Mouse (Mus musculus) erythroid progenitor cell, adult 5-6 weeks (primary cell): ENCODE results near the gene Otud4. TPM values are rescaled to one million over a fixed set of nuclear protein-coding genes. Genes with fewer than 3 reads are reported as not detected.
"Not testable (repeated sequence)": the region's sequence is repeated elsewhere in the genome, so short reads cannot be mapped to it uniquely, and the experiment has no call there.

ENCODE experiments used
- ATAC-seq: replicated peaks from 2 replicates; pipeline ENCODE4 v1.8.0; 2016; ENCODE audit warnings: moderate number of reproducible peaks, mild to moderate bottlenecking, moderate TSS enrichment, inconsistent platforms; ENCODE audit not compliant: poor library complexity, low FRiP score, severe bottlenecking
- total RNA-seq, 2 experiments: library from RNA; stranded (forward) in 1 of 2; stranded (reverse) in 1 of 2; fragments of 150-400 nt in 1 of 2; fragments of 186-747, 209-891 nt in 1 of 2; gene quantifications; 2 replicates each; pipeline versions ENCODE4 v1.2.3 to v1.2.4; 2015 to 2017; ENCODE audit warnings: low replicate concordance in 2 of 2

The Otud4 gene
- total RNA-seq, 2 experiments from 2014 or later: 22.2 to 33.2 TPM

GRCm38 (mm10) chr8:79637237-79637636 is 2.2 kb upstream of the Otud4 start:
- ATAC-seq: no peak

GRCm38 (mm10) chr8:79638001-79638706 is 1.3 kb upstream of the Otud4 start:
- ATAC-seq: no peak

- peak; percentile 95 for ATAC-seq
Measured at GRCm38 (mm10) chr8:79638707-79639549, 490 bp upstream of the Otud4 start.

GRCm38 (mm10) chr8:79641119-79641518 is 1.7 kb downstream of the Otud4 start:
- no peak for ATAC-seq

GRCm38 (mm10) chr8:79649569-79649968 is 10.2 kb downstream of the Otud4 start:
- ATAC-seq: no peak

- peak; percentile 83 for ATAC-seq
Measured at GRCm38 (mm10) chr8:79650158-79650814, 10.9 kb downstream of the Otud4 start.

GRCm38 (mm10) chr8:79653736-79654135 is 14.3 kb downstream of the Otud4 start:
- no peak for ATAC-seq

- not testable (repeated sequence) for ATAC-seq
Measured at GRCm38 (mm10) chr8:79658715-79659114, 19.3 kb downstream of the Otud4 start.

GRCm38 (mm10) chr8:79676461-79676860 is 37.0 kb downstream of the Otud4 start:
- ATAC-seq: no peak

- ATAC-seq: no peak
Measured at GRCm38 (mm10) chr8:79679005-79679404, 39.6 kb downstream of the Otud4 start.

- ATAC-seq: peak; percentile 58
Measured at GRCm38 (mm10) chr8:79680083-79680482, 40.7 kb downstream of the Otud4 start.

GRCm38 (mm10) chr8:79680555-79680954 is 41.1 kb downstream of the Otud4 start:
- peak; percentile 94 for ATAC-seq

GRCm38 (mm10) chr8:79680965-79681364 is 41.5 kb downstream of the Otud4 start:
- ATAC-seq: no peak

- not testable (repeated sequence) for ATAC-seq
Measured at GRCm38 (mm10) chr8:79685927-79686326, 46.5 kb downstream of the Otud4 start.

GRCm38 (mm10) chr8:79692531-79692930 is 53.1 kb downstream of the Otud4 start:
- ATAC-seq: no peak

GRCm38 (mm10) chr8:79706687-79707086 is 67.3 kb downstream of the Otud4 start:
- ATAC-seq: no peak

- peak; percentile 94 for ATAC-seq
Measured at GRCm38 (mm10) chr8:79711064-79711961, 71.9 kb downstream of the Otud4 start, which contains the start of the genes Abce1 and Anapc10. Abce1 (minus strand) TSS chr8:79711740. Anapc10 (plus strand) TSS chr8:79711820.

- no peak for ATAC-seq
Measured at GRCm38 (mm10) chr8:79712676-79713075, 73.3 kb downstream of the Otud4 start.

- no peak for ATAC-seq
Measured at GRCm38 (mm10) chr8:79721537-79721936, 82.1 kb downstream of the Otud4 start.
